Mouse (Mus musculus) embryo, embryonic 10 days (tissue): Measurements from ENCODE around the gene Ddx20.

Source experiments
- DNase-seq: peaks from one replicate; pipeline ENCODE4 v3.0.0-alpha.2; 2015; ENCODE audit warnings: low spot score

The Ddx20 gene

DNA sequence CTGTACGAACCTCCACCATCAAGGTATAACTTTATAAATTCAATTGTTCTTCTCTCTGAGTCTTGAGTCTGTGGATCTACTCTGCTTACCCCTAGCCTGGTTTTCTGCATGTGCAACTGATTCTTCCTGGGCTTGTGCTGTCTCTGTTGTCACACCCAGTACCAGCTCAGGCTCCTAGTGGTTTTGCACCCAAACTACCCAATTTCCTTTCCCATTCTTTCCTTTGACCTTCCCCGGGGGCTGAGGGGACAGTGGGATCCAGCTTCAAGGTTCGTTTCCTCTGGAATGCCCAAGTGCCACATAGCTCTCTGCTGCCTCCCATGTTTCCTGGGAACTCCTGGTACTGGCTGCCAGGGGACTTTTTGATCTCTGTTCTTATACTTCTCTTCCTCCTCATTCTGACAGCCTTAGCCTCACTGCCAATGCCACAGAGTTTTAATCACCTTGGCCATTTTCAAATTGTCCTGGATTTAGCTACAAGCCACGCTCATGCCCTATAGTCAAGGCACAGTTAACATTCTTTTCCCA is 20.3 kb downstream of the Ddx20 start:
- DNase-seq: no peak

DNA sequence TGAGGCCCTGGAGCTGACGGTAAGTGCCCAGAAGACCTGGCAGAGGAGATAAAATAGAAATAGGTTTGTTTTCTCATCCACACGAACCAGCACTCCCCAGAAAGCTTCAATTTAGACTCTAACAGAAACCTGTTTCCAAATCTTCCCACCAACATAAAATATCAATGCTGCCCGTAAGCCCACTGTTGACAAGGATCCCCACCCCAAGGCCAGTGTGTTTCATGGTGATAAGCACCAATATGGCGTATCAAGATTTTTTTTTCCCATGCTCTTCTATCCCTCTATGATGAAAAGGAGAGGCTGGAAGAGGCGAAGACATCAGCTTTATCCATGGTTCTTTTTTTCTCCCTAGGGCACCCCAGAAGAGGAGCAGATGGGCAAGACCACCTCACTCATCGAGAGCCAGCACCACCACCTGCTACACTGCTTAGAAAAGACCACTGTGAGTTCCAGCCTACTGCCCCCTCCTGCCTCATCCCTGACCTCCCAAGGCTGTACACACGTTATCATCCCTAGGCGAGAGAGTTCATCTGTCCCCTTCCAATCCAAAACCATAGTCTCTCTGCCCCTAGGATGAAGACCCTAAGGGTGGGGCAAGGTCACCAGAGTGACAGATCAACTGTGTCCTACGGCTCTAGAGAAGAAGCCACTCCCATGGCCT is 22.1 kb downstream of the Ddx20 start:
- no peak for DNase-seq

DNA sequence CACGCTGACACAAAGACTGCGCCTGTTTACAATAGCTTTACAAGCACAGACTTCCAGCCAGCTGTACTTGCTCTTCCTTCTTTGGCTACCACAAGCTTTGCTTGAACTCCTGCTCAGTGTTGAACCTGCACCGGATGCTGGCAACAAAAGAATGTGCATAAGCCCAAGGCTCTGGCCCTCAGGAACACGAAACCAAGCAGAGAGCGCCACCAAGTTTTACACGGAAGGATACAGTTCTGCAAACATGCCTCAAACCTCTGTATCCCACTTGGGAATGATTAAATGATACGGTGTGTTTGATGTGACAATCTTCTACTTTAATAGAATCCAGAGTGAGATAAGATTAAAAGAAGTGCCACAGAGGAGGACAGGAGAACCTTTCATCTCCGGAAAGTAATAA is 24.3 kb downstream of the Ddx20 start:
- no peak for DNase-seq

DNA sequence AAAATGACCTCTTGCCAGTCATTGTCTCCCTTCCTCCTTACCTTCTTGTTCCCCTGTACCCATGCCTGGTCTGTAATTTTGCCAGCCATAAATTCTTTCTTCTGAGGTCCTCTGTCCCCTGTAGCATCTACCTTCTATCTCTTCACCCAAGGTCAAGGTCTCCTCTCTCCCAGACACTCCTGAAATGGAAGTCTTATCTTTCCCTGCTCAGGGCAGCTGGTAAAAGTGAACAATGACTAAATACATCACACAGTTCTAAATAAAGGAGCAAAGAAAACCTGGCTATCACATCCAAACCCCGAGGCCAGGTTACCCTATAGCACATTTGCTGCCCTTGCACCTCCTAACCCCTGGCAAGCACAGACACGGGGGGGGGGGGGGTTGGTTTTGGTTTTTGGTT is 26.8 kb downstream of the Ddx20 start:
- DNase-seq: no peak

DNA sequence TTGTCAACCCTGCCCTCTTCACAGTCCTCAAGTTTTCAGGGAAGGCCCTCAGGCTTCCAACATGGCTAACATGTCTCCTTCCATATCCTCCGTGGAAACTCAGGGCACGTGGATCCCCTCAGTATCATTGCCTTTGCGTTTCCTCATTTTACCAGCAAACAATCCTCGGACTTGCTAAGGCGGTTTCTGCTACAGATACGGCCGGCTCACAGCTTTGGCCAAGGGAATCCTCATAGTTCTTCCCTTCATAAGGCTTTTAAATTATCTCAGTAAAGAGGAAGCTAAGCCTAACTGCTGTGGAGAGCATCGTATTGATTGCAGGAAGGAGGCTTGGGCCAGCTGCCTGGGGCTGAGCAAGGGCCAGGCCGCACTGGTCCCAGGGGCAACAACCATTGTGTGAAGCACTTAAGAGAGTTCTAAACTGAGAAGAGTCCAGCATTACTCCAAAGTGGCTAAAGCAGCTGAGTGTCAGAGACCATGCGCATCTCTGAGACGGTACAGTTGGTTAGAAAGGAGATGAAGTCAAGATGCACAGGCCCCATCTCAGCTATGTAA is 32.3 kb downstream of the Ddx20 start:
- no peak for DNase-seq

DNA sequence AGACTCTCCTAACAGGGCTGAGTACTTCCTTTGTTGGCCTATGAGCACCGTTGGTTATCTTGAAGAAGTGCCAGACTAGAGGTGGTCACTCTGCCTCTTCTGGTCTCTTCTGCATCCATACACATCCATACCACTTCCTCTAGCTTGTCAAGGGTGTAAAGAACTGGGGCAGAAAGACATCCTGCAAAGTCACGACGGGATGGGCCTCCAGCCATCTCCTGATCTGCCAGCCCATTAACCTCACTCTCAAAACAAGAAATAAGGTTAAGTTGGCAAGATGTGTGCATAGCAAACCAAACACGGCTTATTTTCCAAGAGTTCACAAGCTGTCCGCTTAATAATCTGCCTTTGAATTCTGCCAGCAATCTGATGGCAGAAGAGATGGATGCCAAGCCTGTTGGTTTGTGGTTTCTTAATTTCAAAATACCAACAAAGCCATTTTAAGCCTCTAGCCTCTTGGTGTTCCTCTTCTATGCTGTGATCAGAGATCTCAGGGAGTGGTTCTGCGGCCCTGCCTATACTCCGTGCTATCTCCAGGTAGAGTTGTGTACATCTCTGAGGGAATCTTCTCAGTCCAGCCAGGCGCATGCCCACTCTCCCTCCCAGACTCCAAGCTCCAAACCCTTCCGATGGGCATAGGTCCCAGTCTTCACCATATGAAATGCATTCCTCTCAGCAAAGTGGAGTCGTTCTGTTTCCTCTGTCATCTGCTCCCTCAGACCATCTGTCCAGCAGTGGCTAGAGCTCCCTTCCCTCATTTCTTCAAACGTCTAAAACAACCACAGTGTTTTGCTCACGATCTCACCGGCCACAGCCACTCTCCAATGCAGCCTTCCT is 33.6 kb downstream of the Ddx20 start:
- no peak for DNase-seq

DNA sequence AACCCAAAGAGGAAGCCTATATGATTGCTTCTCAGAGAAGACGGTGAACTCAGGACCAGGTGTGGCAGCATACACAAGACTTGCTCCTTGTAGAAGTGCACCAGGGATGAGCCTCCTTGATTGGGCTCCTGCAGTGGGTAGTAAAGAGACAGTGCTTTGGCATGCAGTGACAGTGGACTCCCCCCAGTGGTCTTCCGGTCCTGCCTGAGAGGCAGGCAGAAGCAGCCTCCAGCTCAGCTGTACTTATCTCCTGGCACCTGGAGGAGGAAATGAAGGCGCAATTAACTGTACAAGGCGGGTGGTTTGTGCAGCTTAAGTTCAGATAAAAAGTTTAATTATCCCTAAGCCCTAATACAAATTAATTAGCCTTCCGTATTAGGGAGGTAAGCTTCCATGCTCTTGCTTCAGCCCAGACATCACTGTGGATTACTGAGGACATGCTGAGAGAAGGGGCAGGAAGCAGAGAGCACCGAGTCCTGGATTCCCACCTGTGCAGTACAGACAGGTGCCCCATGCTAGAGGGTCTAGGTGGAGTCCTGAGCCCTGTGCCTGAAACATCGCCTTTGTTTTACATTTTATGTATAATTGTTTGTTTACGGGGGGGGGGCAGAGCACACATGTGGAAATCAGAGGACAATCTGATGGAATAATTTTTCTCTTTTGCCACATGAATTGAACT is 38.3 kb downstream of the Ddx20 start:
- DNase-seq: no peak

DNA sequence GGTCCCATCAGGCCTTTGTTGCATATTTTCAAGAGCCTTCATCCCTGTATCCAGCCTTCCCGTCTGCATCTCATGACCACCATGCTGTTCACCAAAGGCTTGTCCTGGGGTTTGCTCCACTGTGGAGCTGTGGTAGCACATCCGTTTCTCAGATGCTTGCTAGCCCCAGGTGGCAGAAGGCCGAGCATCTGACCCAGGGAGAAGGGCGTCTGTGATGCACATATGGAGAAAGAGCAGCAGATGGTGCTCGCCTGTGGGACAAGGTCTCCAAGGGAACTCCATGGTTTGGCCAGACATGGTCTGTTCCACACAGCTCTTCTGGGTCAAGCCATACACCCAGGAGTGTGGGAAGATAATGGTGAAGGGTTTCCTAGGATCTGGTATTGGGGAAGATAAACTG is 43.8 kb downstream of the Ddx20 start:
- no peak for DNase-seq

DNA sequence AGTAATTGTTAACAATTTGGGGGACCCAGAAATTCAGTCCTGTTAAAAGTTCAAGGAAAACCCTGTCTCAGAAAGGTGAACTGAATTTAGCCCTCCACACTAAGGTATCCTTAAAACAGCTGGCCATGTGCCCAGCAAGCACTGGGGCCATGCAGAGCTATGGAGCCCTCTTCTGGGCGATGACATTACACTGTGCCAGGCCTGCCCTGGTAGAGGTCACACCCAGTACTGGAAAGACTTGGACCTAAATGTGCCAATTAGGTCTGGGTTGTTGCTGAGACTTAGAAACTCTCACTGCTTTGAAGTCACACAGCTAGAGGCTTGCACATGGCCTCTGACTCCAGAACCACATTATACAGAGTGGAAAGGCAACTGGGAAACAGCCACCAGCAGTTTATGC is 45.2 kb downstream of the Ddx20 start:
- no peak for DNase-seq

DNA sequence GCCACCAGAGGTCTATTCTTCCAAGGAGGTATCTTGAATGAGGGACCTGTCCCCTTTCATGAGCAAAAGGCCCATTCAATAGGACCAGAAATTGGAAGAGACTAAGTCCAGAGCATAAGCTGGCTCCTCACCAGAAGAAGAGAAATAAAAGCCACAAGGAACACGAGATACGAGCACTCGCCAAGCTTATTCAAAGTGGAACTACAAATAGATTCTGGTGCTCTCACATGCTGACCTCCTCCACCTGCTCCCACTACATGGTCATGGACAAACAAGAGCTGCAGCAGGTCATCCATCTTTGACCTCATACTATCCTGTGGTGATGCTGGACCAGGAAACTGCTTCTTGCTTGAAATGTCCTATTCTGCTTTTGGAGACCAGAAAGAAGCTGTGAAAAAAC is 54.4 kb downstream of the Ddx20 start:
- no peak for DNase-seq

DNA sequence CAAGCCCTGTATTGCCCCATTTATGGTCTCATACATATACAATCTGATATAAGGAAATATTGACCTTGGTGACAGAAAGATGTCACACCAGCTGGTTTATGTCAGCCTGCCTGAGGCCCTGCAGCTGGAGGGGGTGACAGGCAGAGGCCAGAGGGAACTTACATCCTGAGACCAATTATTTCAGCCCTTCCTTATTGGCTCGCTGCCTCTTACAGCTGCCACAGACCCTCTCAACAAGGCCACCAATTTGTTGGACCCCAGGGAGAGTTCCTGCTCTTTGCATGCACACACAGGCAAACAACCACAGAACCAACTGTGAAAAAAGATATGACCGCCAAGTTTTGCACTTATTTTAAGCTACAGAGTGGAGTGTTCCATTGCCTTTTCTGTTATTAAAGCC is 55.1 kb downstream of the Ddx20 start:
- no peak for DNase-seq
